Mouse (Mus musculus): ENCODE data around the gene Wdr64. TPM values are rescaled to one million over a fixed set of nuclear protein-coding genes. Genes with fewer than 3 reads are reported as not detected.

Wdr64 gene
- polyA plus RNA-seq (2012; rRNA removed): not detected in 2 replicates

DNA sequence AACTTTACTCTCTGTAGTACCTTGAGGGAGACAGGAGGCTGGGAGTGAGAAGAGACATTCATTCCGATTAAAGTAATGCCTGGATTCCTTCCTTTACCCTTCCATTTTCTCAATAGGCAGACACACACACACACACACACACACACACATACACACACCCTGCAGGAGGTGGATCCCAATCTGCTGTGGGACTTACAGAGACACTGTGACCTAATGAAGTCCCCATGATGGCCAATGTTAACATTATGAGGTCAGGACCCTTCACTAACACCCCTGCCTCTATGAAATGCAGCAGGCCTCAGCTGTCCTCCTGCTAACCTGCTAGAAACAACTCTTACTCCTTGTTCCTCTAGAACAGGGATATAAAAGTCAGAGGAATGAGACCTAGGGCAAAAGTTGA is at the start of gene Wdr64:
Wdr64 (plus strand) TSS at position 301 of the 400 bp plus-strand sequence.
- no peak for DNase-seq
- TF ChIP-seq CTCF (IDR thresholded peaks at IDR 0.05; ENCODE audit: borderline replicate concordance, insufficient read depth, low read depth, low read length): no peak
- no peak for TF ChIP-seq POLR2A (IDR thresholded peaks at IDR 0.05; ENCODE audit: borderline replicate concordance, insufficient read depth, low read length)
- Histone ChIP-seq H3K27me3 (ENCODE audit: control insufficient read depth, insufficient read depth, low read length) (no peaks in the 10 kb centered on the region), H3K4me3 (replicated peaks; ENCODE audit: insufficient read depth, low read depth, low read length) (no peak within 1 kb of the TSS), H3K4me1 (ENCODE audit: control insufficient read depth, insufficient read depth, low read length) (no peaks in the 10 kb centered on the region), H3K27ac (ENCODE audit: insufficient read depth, low read length) (no peak within 1 kb of the TSS)
- WGBS: 90% methylated on average over 1 of the region's 1 CpGs

DNA sequence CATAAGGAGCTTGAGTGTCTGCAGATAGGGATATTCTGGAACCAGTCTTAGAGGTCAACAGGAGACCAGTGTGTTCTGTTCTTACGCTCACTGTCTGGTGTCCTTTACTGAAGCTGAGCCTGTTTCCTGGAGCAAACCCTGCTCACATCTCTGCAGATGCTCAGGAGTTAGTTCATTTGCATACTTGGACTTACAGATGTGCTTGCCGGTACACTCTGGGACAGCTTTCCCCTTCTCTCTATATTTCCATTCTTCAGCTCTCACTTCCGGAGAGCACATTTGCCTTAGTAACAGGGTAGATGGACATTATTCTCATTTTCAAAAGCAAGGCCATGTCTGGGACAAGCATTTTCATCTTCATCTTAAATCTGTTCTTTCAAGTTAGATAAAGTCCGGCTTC is 49.8 kb upstream of the Wdr64 start:
- Histone ChIP-seq H3K4me3 (replicated peaks; ENCODE audit: insufficient read depth, low read depth, low read length) (no peak overlapping the region), H3K27me3 (ENCODE audit: control insufficient read depth, insufficient read depth, low read length) (no peaks in the 10 kb centered on the region), H3K4me1 (ENCODE audit: control insufficient read depth, insufficient read depth, low read length) (no peaks in the 10 kb centered on the region), H3K27ac (ENCODE audit: insufficient read depth, low read length) (no peak overlapping the region)
- DNase-seq: no peak
- TF ChIP-seq CTCF (IDR thresholded peaks at IDR 0.05; ENCODE audit: borderline replicate concordance, insufficient read depth, low read depth, low read length) (no peak), POLR2A (IDR thresholded peaks at IDR 0.05; ENCODE audit: borderline replicate concordance, insufficient read depth, low read length) (no peak)
- WGBS: 94% methylated on average over 4 of the region's 4 CpGs

DNA sequence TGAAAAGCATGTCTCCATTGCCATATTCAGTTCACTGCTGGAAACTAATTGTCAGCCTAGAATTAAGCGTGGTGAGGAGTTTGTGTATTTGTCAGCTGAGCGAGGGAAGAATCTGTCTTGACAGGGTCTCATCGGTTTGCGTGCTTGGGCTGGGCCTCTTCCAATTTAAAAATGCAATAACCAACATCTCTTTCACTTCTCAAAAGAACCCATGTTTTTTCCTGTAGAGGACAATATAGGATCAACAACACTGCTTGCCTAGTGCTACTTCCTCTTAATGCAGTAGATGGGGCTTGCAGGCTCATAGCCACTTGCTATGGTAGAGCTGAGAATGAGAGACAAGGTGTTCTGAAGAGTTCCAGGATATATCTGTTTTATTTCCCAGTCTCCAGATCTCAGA is 38.5 kb upstream of the Wdr64 start:
- H3K4me1 ChIP-seq (ENCODE audit: control insufficient read depth, insufficient read depth, low read length): no peaks in the 10 kb centered on the region
- TF ChIP-seq CTCF (IDR thresholded peaks at IDR 0.05; ENCODE audit: borderline replicate concordance, insufficient read depth, low read depth, low read length) (no peak), POLR2A (IDR thresholded peaks at IDR 0.05; ENCODE audit: borderline replicate concordance, insufficient read depth, low read length) (no peak)
- DNase-seq: no peak
- WGBS: 90% methylated on average over 4 of the region's 4 CpGs
- H3K4me3 ChIP-seq (replicated peaks; ENCODE audit: insufficient read depth, low read depth, low read length): no peak overlapping the region
- H3K27me3 ChIP-seq (ENCODE audit: control insufficient read depth, insufficient read depth, low read length): no peaks in the 10 kb centered on the region
- no peak overlapping the region for H3K27ac ChIP-seq (ENCODE audit: insufficient read depth, low read length)

DNA sequence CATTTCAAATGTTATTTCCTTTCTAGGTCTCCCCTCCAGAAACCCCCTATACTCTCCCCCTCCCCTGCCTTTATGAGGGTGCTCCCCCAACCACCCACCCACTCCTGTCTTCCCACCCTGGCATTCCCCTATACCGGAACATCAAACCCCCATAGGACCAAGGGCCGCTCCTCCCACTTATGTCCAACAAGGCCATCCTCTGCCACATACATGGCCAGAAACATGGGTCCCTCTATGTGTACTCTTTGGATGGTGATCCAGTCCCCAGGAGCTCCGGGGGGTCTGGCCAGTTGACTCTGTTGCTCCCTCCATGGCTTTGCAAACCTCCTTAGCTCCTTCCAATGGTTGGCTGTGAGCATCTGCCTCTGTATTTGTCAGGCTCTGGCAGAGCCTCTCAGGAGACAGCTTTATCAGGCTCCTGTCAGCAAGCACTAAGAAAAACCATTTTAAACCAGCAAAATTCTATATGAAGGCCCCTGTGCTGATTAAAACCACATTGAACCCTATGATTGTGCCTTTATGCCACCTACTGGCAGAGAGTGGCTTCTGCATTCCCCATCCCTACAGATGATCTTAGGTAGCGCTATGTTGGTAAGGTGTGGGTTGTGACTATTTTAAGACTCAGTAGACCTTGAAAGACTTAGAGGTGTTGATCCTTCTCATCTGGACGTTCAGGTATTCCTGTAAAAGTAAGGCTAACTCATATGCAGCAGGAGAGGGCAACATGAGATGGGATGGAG is 29.6 kb upstream of the Wdr64 start:
- Histone ChIP-seq H3K27ac (ENCODE audit: insufficient read depth, low read length) (no peak overlapping the region), H3K4me1 (ENCODE audit: control insufficient read depth, insufficient read depth, low read length) (no peaks in the 10 kb centered on the region), H3K4me3 (replicated peaks; ENCODE audit: insufficient read depth, low read depth, low read length) (no peak overlapping the region), H3K27me3 (ENCODE audit: control insufficient read depth, insufficient read depth, low read length) (no peaks in the 10 kb centered on the region)
- TF ChIP-seq CTCF (IDR thresholded peaks at IDR 0.05; ENCODE audit: borderline replicate concordance, insufficient read depth, low read depth, low read length) (peak; percentile 48; the same call in 1 of the 2 replicates), POLR2A (IDR thresholded peaks at IDR 0.05; ENCODE audit: borderline replicate concordance, insufficient read depth, low read length) (no peak)
- peak in 1 of 2 experiments; percentile 10 for DNase-seq
- WGBS: 69% methylated on average over 5 of the region's 5 CpGs

DNA sequence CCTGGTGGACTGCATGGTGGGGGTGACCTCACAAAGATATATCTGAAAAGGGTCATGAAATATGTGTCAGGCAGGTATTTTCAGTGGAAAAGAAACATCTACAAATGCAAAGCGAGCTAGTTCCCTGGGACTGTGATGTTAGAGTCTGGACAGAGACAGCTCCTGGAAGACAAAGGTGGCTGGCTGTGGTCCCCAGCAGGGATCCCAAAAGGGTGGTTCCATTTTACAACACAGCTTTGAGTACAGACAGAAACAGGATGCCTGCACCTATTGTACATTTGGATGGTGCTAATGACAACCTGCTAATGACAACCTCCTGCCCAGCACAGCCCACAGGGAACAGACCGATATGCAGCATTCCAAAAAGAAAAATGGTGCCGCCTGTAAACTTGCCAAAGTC is 28.9 kb upstream of the Wdr64 start:
- TF ChIP-seq POLR2A (IDR thresholded peaks at IDR 0.05; ENCODE audit: borderline replicate concordance, insufficient read depth, low read length) (no peak), CTCF (IDR thresholded peaks at IDR 0.05; ENCODE audit: borderline replicate concordance, insufficient read depth, low read depth, low read length) (no peak)
- 74% methylated on average over 3 of the region's 3 CpGs for WGBS

DNA sequence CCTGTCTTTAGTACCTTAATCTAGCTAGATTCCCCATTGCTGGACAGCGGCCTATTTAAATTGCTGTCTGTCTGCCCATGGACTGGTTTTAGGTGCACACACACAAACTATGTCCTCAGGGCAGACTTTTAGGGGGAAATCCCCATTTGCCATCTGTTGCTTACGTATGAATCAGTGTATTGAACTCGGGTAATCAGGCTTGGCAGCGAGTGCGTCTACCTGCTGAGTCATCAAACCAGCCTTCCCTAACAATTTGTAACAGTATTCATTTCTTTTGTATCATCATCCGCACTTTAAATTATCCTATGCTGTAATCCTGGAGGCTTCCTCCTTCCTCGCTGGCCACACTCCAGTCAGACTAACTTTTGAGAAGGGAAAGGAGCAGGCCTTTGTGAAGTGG is 28.4 kb upstream of the Wdr64 start:
- no peak for DNase-seq
- Histone ChIP-seq H3K4me3 (replicated peaks; ENCODE audit: insufficient read depth, low read depth, low read length) (no peak overlapping the region), H3K4me1 (ENCODE audit: control insufficient read depth, insufficient read depth, low read length) (no peaks in the 10 kb centered on the region), H3K27me3 (ENCODE audit: control insufficient read depth, insufficient read depth, low read length) (no peaks in the 10 kb centered on the region), H3K27ac (ENCODE audit: insufficient read depth, low read length) (no peak overlapping the region)
- TF ChIP-seq CTCF (IDR thresholded peaks at IDR 0.05; ENCODE audit: borderline replicate concordance, insufficient read depth, low read depth, low read length): no peak
- TF ChIP-seq POLR2A (IDR thresholded peaks at IDR 0.05; ENCODE audit: borderline replicate concordance, insufficient read depth, low read length): no peak
- WGBS: 20% methylated on average over 7 of the region's 7 CpGs

More for the DNA sequence above, 28.9 kb upstream of the Wdr64 start:
- Histone ChIP-seq H3K4me1 (ENCODE audit: control insufficient read depth, insufficient read depth, low read length) (no peaks in the 10 kb centered on the region), H3K4me3 (replicated peaks; ENCODE audit: insufficient read depth, low read depth, low read length) (no peak overlapping the region), H3K27ac (ENCODE audit: insufficient read depth, low read length) (no peak overlapping the region), H3K27me3 (ENCODE audit: control insufficient read depth, insufficient read depth, low read length) (no peaks in the 10 kb centered on the region)
- DNase-seq: no peak

DNA sequence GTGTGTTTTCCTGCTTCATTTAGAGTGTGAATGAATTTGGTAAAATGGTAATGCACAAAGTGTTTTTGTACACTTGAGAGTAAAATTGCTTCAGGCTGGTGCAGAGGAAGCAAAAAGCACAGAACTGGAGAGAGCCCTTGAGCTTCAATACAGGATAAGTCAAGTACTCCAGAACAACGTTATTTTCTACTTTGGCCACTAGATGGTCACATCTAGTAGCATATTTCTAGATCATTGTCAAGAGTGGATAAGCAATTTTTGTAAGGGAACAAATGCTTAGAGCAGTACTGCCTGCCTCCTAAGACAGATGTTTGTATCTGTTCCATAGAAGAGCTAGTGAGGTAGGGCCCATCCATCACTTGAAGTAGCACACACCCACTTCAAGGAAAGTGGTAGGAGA is 26.8 kb upstream of the Wdr64 start:
- 27% methylated on average over 1 of the region's 1 CpGs for WGBS
- no peak for DNase-seq
- no peak for TF ChIP-seq POLR2A (IDR thresholded peaks at IDR 0.05; ENCODE audit: borderline replicate concordance, insufficient read depth, low read length)
- TF ChIP-seq CTCF (IDR thresholded peaks at IDR 0.05; ENCODE audit: borderline replicate concordance, insufficient read depth, low read depth, low read length): no peak
- H3K4me1 ChIP-seq (ENCODE audit: control insufficient read depth, insufficient read depth, low read length): no peaks in the 10 kb centered on the region
- H3K4me3 ChIP-seq (replicated peaks; ENCODE audit: insufficient read depth, low read depth, low read length): no peak overlapping the region
- H3K27me3 ChIP-seq (ENCODE audit: control insufficient read depth, insufficient read depth, low read length): no peaks in the 10 kb centered on the region
- H3K27ac ChIP-seq (ENCODE audit: insufficient read depth, low read length): no peak overlapping the region
